Mouse (Mus musculus) spleen, adult 2 months (tissue): ENCODE data around the gene Spata16. TPM values are rescaled to one million over a fixed set of nuclear protein-coding genes. Genes with fewer than 3 reads are reported as not detected.

Source experiments
- DNase-seq, 2 experiments: peaks; one replicate each; pipeline versions ENCODE4 v3.0.0 to v3.0.0-alpha.2; 2012 to 2021; ENCODE audit warnings: low spot score in 2 of 2, low read depth in 1 of 2
- H3K27ac ChIP-seq: fragments of 200-500 bp; 2 replicates; pipeline ENCODE4 v1.5.1; 2012; ENCODE audit warnings: low read length, inconsistent platforms; ENCODE audit not compliant: insufficient read depth
- H3K27me3 ChIP-seq: fragments of 200-500 bp; 2 replicates; pipeline ENCODE4 v1.6.1; 2012; ENCODE audit warnings: mild to moderate bottlenecking, moderate library complexity, low read length, inconsistent platforms; ENCODE audit not compliant: control insufficient read depth, insufficient read depth
- H3K36me3 ChIP-seq: fragments of 200-500 bp; 2 replicates; pipeline ENCODE4 v1.6.1; 2012; ENCODE audit warnings: mild to moderate bottlenecking, low read length, inconsistent platforms; ENCODE audit not compliant: control insufficient read depth, insufficient read depth
- H3K4me1 ChIP-seq: fragments of 200-500 bp; 2 replicates; pipeline ENCODE4 v1.6.1; 2011; ENCODE audit warnings: inconsistent platforms; ENCODE audit not compliant: control insufficient read depth, insufficient read depth, insufficient read length
- H3K4me3 ChIP-seq: fragments of 200-500 bp; 2 replicates; pipeline ENCODE4 v1.5.1; 2011; ENCODE audit warnings: mild to moderate bottlenecking, inconsistent platforms; ENCODE audit not compliant: insufficient read depth, insufficient read length; ENCODE audit errors: extremely low read depth
- CTCF ChIP-seq: fragments of 200-500 bp; IDR thresholded peaks from 2 replicates; pipeline ENCODE4 v1.5.1; 2011; ENCODE audit warnings: mild to moderate bottlenecking, inconsistent platforms; ENCODE audit not compliant: insufficient read depth, insufficient read length, insufficient replicate concordance; ENCODE audit errors: extremely low read depth
- POLR2A ChIP-seq: fragments of 200-500 bp; IDR thresholded peaks from 2 replicates; pipeline ENCODE4 v1.6.1; 2011; ENCODE audit warnings: low read depth, low read length, inconsistent platforms
- WGBS: fragments of 180-500 bp; shearing (Covaris S2); methylation state at CpG from one replicate; pipeline ENCODE4 v1.1.7; 2018; 5-methylcytosine and 5-hydroxymethylcytosine counted together
- polyA plus RNA-seq: library from polyadenylated mRNA; depleted of rRNA; stranded (reverse); fragments of >200 nt; gene quantifications from 2 replicates; pipeline ENCODE4 v1.2.3, GENCODE M21; 2012

Spata16 gene
- polyA plus RNA-seq, 1 experiment: not detected

GRCm38 (mm10) chr3:27006844-27007243, 369.4 kb downstream of the Spata16 start:
- TF ChIP-seq POLR2A: no peak
- no peak for TF ChIP-seq CTCF
- Histone ChIP-seq H3K4me1 (no peaks in the 10 kb centered on the region), H3K36me3 (no peaks in the 10 kb centered on the region), H3K27me3 (no peaks in the 10 kb centered on the region), H3K27ac (no peak overlapping the region), H3K4me3 (no peak overlapping the region)
- whole genome bisulfite sequencing: 50% methylated on average over 1 of the region's 1 CpGs
- no peak for DNase-seq

DNA sequence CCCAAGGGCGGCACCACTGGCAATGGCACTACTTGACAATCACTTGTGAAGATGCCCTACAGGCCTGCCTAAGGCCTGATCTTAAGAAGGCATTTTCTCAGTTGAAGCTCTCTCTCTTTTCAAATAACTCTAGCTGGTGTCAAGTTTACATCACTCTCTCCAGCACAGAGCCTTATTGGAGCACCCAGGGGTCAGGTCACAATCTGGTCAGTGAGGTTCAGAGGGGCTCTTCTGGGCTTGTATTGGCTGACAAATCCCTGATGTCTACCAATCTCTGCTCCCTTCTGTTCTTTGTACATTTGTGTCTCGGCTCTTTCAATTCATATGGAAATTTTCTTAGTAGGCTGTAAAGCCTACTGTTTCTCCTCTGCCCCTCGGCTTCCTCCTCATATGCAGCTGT, 390.5 kb downstream of the Spata16 start:
- H3K27ac ChIP-seq: no peak overlapping the region
- no peak for DNase-seq
- no peak for TF ChIP-seq CTCF
- H3K36me3 ChIP-seq: no peaks in the 10 kb centered on the region
- no peaks in the 10 kb centered on the region for H3K27me3 ChIP-seq
- H3K4me3 ChIP-seq: no peak overlapping the region
- 83% methylated on average over 3 of the region's 3 CpGs for WGBS
- H3K4me1 ChIP-seq: no peaks in the 10 kb centered on the region

DNA sequence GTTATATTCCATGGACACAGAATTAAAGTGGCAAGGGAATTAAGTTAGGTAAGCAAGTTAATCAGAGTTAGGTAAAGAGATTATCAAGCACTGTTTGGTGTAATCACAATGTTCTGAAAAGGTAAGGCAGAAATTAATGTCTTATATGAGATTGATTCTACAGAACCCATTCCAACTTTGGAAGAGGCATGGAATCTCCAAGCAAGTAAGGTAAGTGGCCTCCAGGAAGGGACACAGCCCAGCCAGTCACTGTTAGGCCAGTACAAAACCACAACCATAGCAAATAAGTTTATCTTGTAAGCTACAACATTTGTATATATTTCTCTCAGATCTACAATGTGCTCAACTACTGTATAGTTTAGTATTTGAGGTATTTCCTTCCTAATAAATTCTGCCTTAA, 391.1 kb downstream of the Spata16 start:
- no peaks in the 10 kb centered on the region for H3K4me1 ChIP-seq
- no peak overlapping the region for H3K4me3 ChIP-seq
- TF ChIP-seq CTCF: no peak
- TF ChIP-seq POLR2A: no peak
- H3K27me3 ChIP-seq: no peaks in the 10 kb centered on the region
- no peak for DNase-seq
- no peaks in the 10 kb centered on the region for H3K36me3 ChIP-seq
- no peak overlapping the region for H3K27ac ChIP-seq

DNA sequence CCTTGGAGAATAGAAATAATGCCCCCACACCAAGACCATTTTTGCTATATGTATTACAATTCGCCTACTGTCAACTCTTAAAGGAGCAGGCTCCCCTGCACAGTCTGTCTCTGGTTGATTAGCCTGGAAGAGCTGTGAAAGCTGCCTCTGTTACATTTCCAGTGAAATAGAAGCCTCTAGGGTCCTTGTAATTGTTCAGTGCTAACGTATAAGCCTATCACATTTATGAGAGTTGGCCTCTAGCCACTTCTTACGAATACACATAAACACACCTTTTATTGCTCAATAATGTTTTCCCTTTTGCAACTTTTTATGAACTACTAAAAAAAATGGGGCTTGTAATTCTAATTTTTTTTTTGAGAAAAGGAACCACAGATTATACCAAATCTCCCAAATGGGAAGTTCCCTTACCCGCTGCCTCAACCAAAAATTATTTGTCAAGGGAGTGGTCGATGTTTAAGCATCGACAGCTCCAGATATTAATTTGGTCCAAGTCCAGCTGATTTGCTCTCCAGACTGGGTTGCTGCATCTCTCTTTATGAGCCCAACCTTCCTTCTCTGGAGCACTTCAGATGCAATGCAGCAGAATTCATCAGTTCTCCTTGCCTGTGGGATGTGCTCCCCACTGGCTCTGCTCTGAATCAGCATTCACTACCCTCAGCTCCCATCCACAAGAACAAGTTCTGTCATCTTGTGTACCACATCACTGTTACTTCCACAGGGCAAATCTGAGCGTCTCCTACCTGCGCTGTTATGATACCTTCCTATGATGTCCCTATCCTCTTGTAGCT, 392.8 kb downstream of the Spata16 start:
- TF ChIP-seq POLR2A (no peak), CTCF (no peak)
- Histone ChIP-seq H3K4me1 (no peaks in the 10 kb centered on the region), H3K36me3 (no peaks in the 10 kb centered on the region), H3K27me3 (no peaks in the 10 kb centered on the region), H3K27ac (no peak overlapping the region), H3K4me3 (no peak overlapping the region)
- no peak for DNase-seq
- WGBS: 90% methylated on average over 8 of the region's 8 CpGs
